Mouse (Mus musculus) G1E (cell line): ENCODE data around the gene Litaf. TPM values are rescaled to one million over a fixed set of nuclear protein-coding genes. Genes with fewer than 3 reads are reported as not detected.

ENCODE experiments used
- ATAC-seq: 2 replicates; pipeline ENCODE4 v1.8.0; 2016; ENCODE audit warnings: mild to moderate bottlenecking; ENCODE audit not compliant: insufficient number of reproducible peaks, poor library complexity, low FRiP score, severe bottlenecking; ENCODE audit errors: extremely low read depth
- DNase-seq: peaks from one replicate; pipeline ENCODE4 v3.0.0; 2012; ENCODE audit warnings: low spot score
- H3K27me3 ChIP-seq: 2 replicates; pipeline ENCODE4 v1.6.1; 2012; ENCODE audit warnings: mild to moderate bottlenecking, low read length, inconsistent platforms; ENCODE audit not compliant: insufficient read depth
- H3K36me3 ChIP-seq: replicated peaks from 2 replicates; pipeline ENCODE3; 2012; ENCODE audit warnings: mild to moderate bottlenecking, inconsistent platforms
- H3K4me1 ChIP-seq: 2 replicates; pipeline ENCODE4 v1.6.1; 2012; ENCODE audit warnings: low read depth, low read length, inconsistent platforms, mixed read lengths; ENCODE audit not compliant: insufficient read depth
- H3K4me3 ChIP-seq: 2 replicates; pipeline ENCODE4 v1.5.1; 2012; ENCODE audit warnings: low read depth, mild to moderate bottlenecking, inconsistent platforms, low read length, moderate library complexity, mixed read lengths
- H3K9me3 ChIP-seq: replicated peaks from 2 replicates; pipeline ENCODE4 v1.6.1; 2012; ENCODE audit warnings: inconsistent platforms
- CTCF ChIP-seq: IDR thresholded peaks from 2 replicates; pipeline ENCODE4 v1.5.1; 2012; ENCODE audit warnings: low read depth, low read length, inconsistent platforms, mixed read lengths
- GATA1 ChIP-seq: IDR thresholded peaks from 2 replicates; pipeline ENCODE4 v1.6.1; 2012; ENCODE audit warnings: borderline replicate concordance, low read length, inconsistent platforms, mixed read lengths
- GATA2 ChIP-seq: IDR thresholded peaks from 2 replicates; pipeline ENCODE4 v1.6.1; 2012; ENCODE audit warnings: low read depth, low read length, inconsistent platforms, borderline replicate concordance
- POLR2AphosphoS5 ChIP-seq: IDR thresholded peaks from 2 replicates; pipeline ENCODE4 v1.6.1; 2012; ENCODE audit warnings: low read depth, low read length, inconsistent platforms; ENCODE audit not compliant: insufficient replicate concordance
- TAL1 ChIP-seq: conservative IDR thresholded peaks from 2 replicates; pipeline ENCODE4 v1.6.1; 2012; ENCODE audit warnings: low read depth, low read length, inconsistent platforms, mixed read lengths
- polyA plus RNA-seq: library from polyadenylated mRNA; stranded (reverse); fragments of >175 nt; gene quantifications from 2 replicates; pipeline ENCODE4 v1.2.3, GENCODE M21; 2012
- total RNA-seq, 2 experiments: library from RNA; stranded (forward) in 1 of 2; stranded (reverse) in 1 of 2; fragments of 200-1000 nt in 1 of 2; fragments of >200 nt in 1 of 2; fragmentation: Nextera tagmentation in 1 of 2; gene quantifications; 2 replicates each; pipeline ENCODE4 v1.2.3; 2014 to 2017

The Litaf gene
- total and polyA plus RNA-seq, 3 experiments = 0.13 to 0.87 TPM; not detected in 1

- TF ChIP-seq POLR2AphosphoS5 (no peak), GATA2 (no peak), CTCF (no peak), GATA1 (no peak)
- no peaks in the 10 kb centered on the region for H3K9me3 ChIP-seq
- H3K27me3 ChIP-seq = no peaks in the 10 kb centered on the region; the same call in 1 of the 2 replicates
- ATAC-seq (no peak), DNase-seq (no peak)
- H3K36me3 ChIP-seq = no peaks in the 10 kb centered on the region
- H3K4me3 ChIP-seq = no peak overlapping the region
- H3K4me1 ChIP-seq = no peaks in the 10 kb centered on the region
Observed at GRCm38 (mm10) chr16:10919856-10920255, 146.1 kb downstream of the Litaf start.

- TF ChIP-seq POLR2AphosphoS5 (no peak), CTCF (no peak), TAL1 (no peak), GATA2 (no peak), GATA1 (no peak)
- Histone ChIP-seq H3K27me3 (peaks cover 9% of the 10 kb centered on the region), H3K4me3 (no peak overlapping the region), H3K9me3 (no peaks in the 10 kb centered on the region), H3K36me3 (no peaks in the 10 kb centered on the region), H3K4me1 (no peaks in the 10 kb centered on the region)
- ATAC-seq (no peak), DNase-seq (no peak)
Observed at GRCm38 (mm10) chr16:10916271-10916670, 149.7 kb downstream of the Litaf start.

- TF ChIP-seq CTCF (no peak), TAL1 (no peak), POLR2AphosphoS5 (no peak), GATA1 (no peak), GATA2 (no peak)
- no peaks in the 10 kb centered on the region for H3K36me3 ChIP-seq
- H3K27me3 ChIP-seq = peaks cover 14% of the 10 kb centered on the region
- DNase-seq (no peak), ATAC-seq (no peak)
- no peak overlapping the region for H3K4me3 ChIP-seq
- H3K9me3 ChIP-seq = no peaks in the 10 kb centered on the region
- H3K4me1 ChIP-seq = no peaks in the 10 kb centered on the region; the same call in 1 of the 2 replicates
Observed at GRCm38 (mm10) chr16:10915066-10915465, 150.9 kb downstream of the Litaf start.

- peaks cover 14% of the 10 kb centered on the region for H3K27me3 ChIP-seq
- DNase-seq = no peak
- no peaks in the 10 kb centered on the region for H3K9me3 ChIP-seq
- H3K4me1 ChIP-seq = no peaks in the 10 kb centered on the region; the same call in 1 of the 2 replicates
- H3K4me3 ChIP-seq = no peak overlapping the region
- no peak for ATAC-seq
- TF ChIP-seq GATA1 = no peak
- TF ChIP-seq TAL1 = no peak
- no peak for TF ChIP-seq CTCF
- no peaks in the 10 kb centered on the region for H3K36me3 ChIP-seq
Observed at GRCm38 (mm10) chr16:10911061-10911460, 154.9 kb downstream of the Litaf start.

GRCm38 (mm10) chr16:10910541-10910940 lies 155.4 kb downstream of the Litaf start:
- H3K9me3 ChIP-seq = no peaks in the 10 kb centered on the region
- DNase-seq (no peak), ATAC-seq (no peak)
- TF ChIP-seq GATA2 = no peak
- TF ChIP-seq TAL1 = no peak
- TF ChIP-seq POLR2AphosphoS5 = no peak
- TF ChIP-seq GATA1 = no peak
- TF ChIP-seq CTCF = no peak
- H3K4me1 ChIP-seq = no peaks in the 10 kb centered on the region; the same call in 1 of the 2 replicates
- H3K4me3 ChIP-seq = no peak overlapping the region
- no peaks in the 10 kb centered on the region for H3K36me3 ChIP-seq
- peaks cover 14% of the 10 kb centered on the region for H3K27me3 ChIP-seq

Other genes with a start within 250 kb of the Litaf start
- gene Rmi2, start 231.1 kb downstream of the Litaf start, total RNA-seq (2014; fragmentation: Nextera tagmentation) = 8.9 and 9.5 TPM in 2 replicates
- gene Rmi2, start 231.1 kb downstream of the Litaf start, total RNA-seq (2017) = 5.1 and 5.7 TPM in 2 replicates
- 7.8 and 8.3 TPM in 2 replicates for gene Rmi2, start 231.1 kb downstream of the Litaf start, polyA plus RNA-seq
- gene Snn, start 5.2 kb downstream of the Litaf start, total RNA-seq (2014; fragmentation: Nextera tagmentation) = 4.6 TPM in 1 of 2 replicates, not detected in the other
- gene Snn, start 5.2 kb downstream of the Litaf start, total RNA-seq (2017) = 0.99 and 1.1 TPM in 2 replicates
- 0.10 and 0.12 TPM in 2 replicates for gene Snn, start 5.2 kb downstream of the Litaf start, polyA plus RNA-seq
- 29.9 and 43.3 TPM in 2 replicates for gene Txndc11, start 68.5 kb upstream of the Litaf start, total RNA-seq (2014; fragmentation: Nextera tagmentation)
- 23.7 and 27.0 TPM in 2 replicates for gene Txndc11, start 68.5 kb upstream of the Litaf start, total RNA-seq (2017)
- 19.2 and 23.1 TPM in 2 replicates for gene Txndc11, start 68.5 kb upstream of the Litaf start, polyA plus RNA-seq
- gene Zc3h7a, start 110.2 kb upstream of the Litaf start, total RNA-seq (2014; fragmentation: Nextera tagmentation) = 270 and 306 TPM in 2 replicates
- gene Zc3h7a, start 110.2 kb upstream of the Litaf start, total RNA-seq (2017) = 228 and 262 TPM in 2 replicates
- gene Zc3h7a, start 110.2 kb upstream of the Litaf start, polyA plus RNA-seq = 9.1 and 12.0 TPM in 2 replicates
- gene Rsl1d1, start 137.2 kb upstream of the Litaf start, total RNA-seq (2014; fragmentation: Nextera tagmentation) = 229 and 276 TPM in 2 replicates
- 224 and 269 TPM in 2 replicates for gene Rsl1d1, start 137.2 kb upstream of the Litaf start, total RNA-seq (2017)
- 30.1 and 44.2 TPM in 2 replicates for gene Rsl1d1, start 137.2 kb upstream of the Litaf start, polyA plus RNA-seq
- 562 and 636 TPM in 2 replicates for gene Gspt1, start 188.2 kb upstream of the Litaf start, total RNA-seq (2014; fragmentation: Nextera tagmentation)
- 115 and 135 TPM in 2 replicates for gene Gspt1, start 188.2 kb upstream of the Litaf start, total RNA-seq (2017)
- gene Gspt1, start 188.2 kb upstream of the Litaf start, polyA plus RNA-seq = 196 and 274 TPM in 2 replicates
- gene Tnfrsf17, start 247.7 kb upstream of the Litaf start, total RNA-seq (2014; fragmentation: Nextera tagmentation) = not detected in 2 replicates
- not detected in 2 replicates for gene Tnfrsf17, start 247.7 kb upstream of the Litaf start, total RNA-seq (2017)
- gene Tnfrsf17, start 247.7 kb upstream of the Litaf start, polyA plus RNA-seq = not detected in 2 replicates